Mouse (Mus musculus) cerebellum, adult 8-10 months (tissue): Measurements from ENCODE around the gene Bcas3.

Source experiments
- DNase-seq: peaks from one replicate; pipeline ENCODE4 v3.0.0; 2022

Gene Bcas3

DNA sequence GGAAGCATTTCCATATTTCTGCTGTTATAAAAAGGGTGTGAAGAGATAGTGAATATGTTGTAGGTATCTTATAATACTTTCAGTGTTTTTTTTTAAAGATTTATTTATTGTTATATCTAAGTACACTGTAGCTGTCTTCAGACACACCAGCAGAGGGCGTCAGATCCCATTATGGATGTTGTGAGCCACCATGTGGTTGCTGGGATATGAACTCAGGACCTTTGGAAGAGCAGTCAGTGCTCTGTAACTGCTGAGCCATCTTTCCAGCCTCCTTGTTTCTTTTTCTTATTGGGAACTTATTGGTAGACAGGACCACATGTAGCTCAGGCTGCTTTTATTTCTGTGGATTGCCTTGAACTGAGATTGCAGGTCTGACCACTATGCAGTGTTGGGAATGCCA lies 27.1 kb downstream of the Bcas3 start:
- no peak for DNase-seq

DNA sequence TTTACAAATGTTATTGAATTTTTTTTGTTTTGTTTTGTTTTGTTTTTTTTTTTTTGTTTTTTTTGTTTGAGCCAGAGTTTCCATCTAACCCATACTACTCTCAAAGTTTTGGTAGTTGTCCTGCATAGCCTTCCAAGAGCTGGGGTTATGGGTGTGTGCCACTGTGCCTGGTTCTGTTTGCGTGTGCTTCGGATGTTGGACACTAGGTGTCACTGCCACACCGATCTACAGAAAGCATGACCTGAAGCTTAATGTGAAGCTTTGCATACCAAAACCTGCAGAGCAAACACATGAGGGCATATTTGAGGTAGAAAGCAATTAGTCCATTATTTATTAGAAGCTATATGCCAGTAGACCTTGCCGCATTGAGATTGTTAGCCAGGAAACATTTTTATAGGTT lies 29.1 kb downstream of the Bcas3 start:
- peak; percentile 64 for DNase-seq

DNA sequence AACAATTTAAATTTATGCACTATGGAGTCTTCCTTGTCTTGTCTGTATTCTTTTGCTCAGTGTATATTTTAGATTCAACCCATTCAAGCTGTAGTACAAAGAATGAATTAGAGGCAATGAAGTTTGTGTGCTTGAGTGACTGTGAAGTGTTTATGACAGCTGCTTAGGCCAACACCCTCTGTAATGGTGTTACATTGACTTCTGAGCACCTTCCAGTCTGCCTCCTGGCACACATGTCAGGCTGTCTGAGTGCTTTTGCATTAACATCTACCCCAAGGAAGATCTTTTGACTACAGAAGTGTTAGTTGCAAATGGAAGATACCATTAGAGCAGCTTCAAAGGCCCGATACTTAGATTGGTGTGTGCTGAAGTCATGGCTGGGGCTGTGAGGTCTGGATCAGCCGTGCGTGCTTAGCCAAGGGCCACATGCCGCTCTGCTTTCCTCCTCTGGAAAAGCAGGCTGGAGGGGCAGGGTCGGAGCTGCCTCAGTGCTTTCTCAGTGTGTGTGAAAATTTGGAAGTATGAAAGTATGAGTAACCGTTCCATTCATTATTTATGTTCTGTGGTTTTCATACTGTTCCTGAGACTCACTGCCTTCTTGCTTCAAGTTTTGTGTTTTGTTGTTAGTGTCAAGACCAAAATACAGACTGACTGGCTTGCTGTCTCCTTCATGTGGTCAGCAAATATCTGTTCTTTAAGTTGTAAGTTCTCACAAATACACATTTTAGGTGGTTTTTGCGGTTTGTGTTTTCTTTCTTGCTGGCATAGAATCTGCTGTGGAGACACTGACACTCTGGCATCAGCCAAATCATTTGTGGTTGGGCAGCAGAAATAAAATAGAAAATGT lies 31.2 kb downstream of the Bcas3 start:
- DNase-seq = no peak

GRCm38 (mm10) chr11:85392179-85392863 lies 39.4 kb downstream of the Bcas3 start:
- no peak for DNase-seq

DNA sequence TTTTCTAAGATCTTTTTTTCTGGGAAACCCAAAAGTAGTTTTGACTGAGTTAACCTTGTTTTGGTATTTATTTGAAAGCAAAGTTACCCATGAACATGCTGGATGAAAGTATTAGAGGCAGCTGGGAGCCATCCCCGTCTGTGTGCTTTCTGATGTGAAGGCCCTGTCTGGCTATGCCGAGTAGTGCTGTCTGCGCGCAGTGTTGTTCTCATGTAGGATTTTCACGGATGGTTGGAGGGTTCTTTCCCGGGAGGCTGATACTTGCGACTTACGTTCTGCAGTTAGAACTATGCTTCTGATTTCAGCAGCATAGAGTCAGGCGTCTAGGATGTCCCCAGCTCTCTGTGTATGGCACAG lies 39.9 kb downstream of the Bcas3 start:
- DNase-seq = no peak

DNA sequence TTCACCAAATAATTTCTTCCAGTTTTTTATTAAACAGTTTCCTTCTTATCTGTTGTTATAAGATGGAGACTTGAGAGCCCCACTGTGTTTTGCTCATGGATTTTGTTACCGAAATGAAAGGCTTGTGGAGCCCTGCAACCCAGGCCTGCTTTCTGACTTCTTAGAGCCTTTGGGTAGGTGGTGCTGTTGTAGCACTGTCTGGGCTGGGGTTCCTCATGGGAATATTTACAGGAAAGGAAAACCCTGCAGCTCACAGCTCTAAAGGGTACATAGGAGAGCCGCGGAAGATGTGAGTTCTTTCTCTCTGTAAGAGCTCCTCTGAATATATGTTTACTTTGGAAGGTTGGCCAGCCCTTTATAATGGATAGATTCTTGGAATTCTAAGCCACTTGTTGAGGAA lies 41.0 kb downstream of the Bcas3 start:
- DNase-seq = no peak

GRCm38 (mm10) chr11:85395361-85395760 lies 42.4 kb downstream of the Bcas3 start:
- DNase-seq = no peak

DNA sequence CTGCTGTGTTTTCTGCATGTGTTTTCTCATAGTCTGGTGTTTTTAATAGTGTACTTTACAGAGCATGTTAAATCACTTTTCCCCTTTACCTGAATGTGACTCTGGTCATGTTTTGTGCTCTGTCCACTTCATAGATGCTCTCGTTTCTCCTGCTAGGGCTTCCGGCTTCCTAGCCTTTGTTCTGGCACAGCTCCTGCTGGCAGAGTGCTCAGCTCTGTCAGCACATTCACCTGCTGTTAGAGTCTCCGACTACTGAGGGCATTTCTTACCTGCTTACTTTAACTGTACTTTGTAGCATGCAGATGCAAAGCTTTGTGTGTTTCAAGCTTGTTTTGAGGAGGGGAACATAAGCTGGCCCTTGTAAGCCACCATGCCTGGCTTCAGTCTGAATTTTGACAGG lies 53.6 kb downstream of the Bcas3 start:
- DNase-seq = peak; percentile 59

- DNase-seq = no peak
These were observed 54.7 kb downstream of the Bcas3 start for GRCm38 (mm10) chr11:85407700-85408099.

DNA sequence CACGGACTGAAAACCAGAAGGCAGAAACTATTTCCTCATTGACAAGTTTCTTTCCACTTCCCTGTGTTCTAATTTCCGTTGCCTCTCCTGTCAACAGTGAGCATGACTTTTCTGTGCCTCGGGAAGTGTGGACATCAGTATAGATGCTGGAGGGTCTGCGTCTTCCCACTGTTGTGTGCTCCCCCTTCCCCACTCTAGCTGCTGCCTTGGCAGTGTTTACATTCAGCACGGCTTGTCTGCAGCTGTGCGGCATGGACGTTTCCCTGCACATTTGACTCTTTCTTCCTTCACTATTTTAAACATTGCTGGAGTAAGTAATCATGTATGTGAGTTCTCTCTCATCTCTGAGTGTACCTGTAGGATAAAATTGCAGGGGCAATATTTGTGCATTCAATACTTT lies 59.4 kb downstream of the Bcas3 start:
- DNase-seq = no peak

- peak; percentile 19 for DNase-seq
These were observed 61.5 kb downstream of the Bcas3 start for GRCm38 (mm10) chr11:85414476-85414875.

DNA sequence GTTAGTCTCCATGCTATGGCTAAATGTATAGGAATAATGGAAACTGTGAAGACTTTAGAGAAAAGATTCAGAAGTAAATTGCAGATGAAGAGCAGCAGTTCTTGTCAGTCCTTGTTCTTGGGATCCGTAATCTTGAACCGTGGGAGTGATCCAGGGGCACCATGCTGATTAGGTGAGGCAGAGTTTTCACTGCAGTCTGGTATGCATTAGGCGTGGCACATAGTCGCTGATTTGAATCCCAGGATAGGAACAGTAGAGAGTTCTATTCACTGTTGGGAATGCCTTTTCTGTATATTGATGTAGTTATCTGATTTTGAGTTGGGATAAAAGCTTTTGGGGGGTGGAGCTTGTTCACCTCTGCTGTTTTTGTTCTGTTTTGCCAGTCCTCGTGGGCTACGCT lies 74.4 kb downstream of the Bcas3 start:
- DNase-seq = no peak

GRCm38 (mm10) chr11:85428227-85428626 lies 75.3 kb downstream of the Bcas3 start:
- DNase-seq = no peak

DNA sequence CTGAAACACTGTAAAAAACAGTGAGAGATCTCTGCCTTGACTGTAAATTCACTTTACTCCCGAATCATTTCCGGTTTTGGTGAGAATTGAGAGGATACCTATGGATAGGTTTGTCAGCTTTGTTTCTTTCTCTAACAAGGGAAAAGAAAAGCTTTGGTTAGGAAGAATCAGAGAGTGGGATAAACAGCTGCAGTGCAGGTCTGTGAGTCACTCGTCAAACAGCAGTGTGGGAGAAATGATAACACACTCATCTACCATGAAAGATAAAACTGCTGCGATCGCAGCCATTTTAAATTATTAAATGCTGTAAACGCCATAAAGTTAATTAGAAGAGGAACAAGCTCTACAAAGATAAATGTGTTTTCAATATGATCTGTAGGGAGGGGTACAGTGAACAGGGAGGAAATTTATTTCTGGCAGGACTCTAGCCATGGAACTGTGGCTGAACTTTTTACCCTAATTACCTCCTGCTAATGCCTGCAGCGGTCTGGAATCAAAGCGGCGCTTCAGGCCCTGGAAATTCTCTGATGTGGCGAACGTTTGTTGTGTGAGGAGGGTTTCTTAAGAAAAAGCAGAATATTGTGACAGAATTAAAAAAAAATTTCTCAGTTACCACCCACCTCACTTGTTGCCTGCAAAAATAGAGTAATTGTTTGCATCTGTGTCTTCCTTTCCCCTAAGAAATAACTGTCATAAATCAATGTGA lies 77.9 kb downstream of the Bcas3 start:
- no peak for DNase-seq

DNA sequence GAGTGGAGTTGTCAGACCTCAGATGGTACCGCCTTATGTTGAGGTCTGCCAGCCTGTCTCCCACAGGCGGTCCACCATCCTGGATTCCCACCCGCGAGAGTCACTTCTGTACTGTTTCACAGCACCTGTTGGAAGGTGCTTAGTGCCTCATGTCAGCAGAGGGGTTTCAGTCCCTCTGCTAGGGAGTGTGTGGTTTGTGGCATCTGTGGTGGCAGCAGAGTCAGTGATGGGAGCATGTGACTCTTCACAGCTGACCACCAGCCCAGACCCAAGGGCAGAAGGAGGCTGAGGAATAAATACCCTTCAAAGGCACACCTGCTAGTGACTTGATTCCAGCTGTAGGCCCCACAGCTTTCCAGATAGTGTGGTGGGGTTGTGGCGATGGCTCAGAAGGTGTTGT lies 94.4 kb downstream of the Bcas3 start:
- no peak for DNase-seq

GRCm38 (mm10) chr11:85453598-85454304 lies 100.8 kb downstream of the Bcas3 start:
- no peak for DNase-seq

GRCm38 (mm10) chr11:85454305-85454682 lies 101.3 kb downstream of the Bcas3 start:
- no peak for DNase-seq

DNA sequence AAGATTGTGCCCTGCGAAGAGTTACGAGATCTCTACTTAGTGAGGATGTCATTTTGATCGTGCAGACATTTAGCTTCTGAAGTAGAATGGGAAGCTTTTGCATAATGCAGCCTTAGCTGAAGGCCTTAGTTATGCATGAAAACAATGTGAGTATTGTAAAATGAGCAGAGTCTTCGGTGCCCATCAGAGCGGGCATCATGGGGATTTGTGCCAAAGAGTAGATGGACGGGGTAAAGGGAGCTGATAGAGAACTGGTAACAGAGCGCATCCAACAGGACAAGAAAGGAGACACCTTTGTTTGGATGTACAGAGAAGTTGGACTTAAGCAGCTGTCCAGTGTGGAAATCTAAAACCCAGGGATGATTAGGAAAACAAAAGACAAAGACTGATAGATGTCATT lies 108.6 kb downstream of the Bcas3 start:
- DNase-seq = no peak

- DNase-seq = peak; percentile 29
These were observed 116.6 kb downstream of the Bcas3 start for GRCm38 (mm10) chr11:85469526-85469925.

DNA sequence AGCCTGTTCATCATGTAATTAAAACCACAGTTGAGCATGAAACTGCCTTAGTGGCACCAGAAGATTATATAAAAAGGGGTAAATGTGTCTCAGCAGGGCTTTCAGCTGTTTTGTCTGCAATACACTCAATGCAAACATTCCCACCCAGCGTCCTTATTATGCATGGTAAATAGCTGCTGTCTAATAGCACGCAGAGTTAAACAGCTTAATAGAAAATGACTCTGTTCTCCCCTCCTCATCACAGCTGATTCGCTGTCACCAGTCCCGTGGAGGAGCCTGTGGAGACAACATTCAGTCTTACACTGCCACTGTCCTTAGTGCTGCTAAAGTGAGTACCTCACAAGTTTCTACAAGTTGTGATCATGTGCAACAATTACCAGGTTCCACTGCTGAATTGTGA lies 117.5 kb downstream of the Bcas3 start:
- DNase-seq = no peak

- no peak for DNase-seq
These were observed 121.4 kb downstream of the Bcas3 start for GRCm38 (mm10) chr11:85474326-85474725.

DNA sequence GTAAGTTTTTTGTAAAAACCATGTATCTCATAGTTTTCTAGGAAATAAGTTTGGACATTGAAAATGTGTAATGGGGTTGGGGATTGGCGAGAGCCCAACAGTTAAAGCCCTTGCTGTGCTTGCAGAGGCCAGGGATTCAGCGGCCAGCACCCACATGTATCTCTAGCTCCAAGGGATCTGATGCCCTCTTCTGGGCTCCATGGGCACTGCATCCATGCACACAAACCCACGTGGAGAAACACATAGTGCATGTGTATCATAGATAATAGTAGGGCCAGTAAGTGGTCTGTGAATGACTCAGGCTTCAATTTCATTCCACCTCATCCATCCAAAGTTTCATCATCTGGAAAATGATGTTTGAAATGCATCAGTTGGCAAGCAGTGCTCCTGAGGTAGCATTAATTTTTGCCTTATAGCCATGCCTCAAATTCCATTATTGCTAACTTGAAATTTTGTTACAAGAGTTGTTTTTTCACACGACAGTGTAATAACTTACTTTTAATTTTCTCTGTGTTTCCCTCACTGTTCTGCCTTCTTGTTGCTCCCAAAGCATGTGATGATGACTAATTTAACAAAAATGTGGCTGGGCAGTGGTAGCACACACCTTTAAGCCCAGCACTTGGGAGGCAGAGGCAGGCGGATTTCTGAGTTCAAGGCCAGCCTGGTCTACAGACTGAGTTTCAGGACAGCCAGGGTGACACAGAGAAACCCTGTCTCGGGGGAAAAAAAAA lies 129.9 kb downstream of the Bcas3 start:
- no peak for DNase-seq
